Mouse (Mus musculus): Measurements from ENCODE around the gene Gcnt1. TPM values are rescaled to one million over a fixed set of nuclear protein-coding genes. Genes with fewer than 3 reads are reported as not detected.
A peak's percentile ranks its signal among the peaks of the same experiment; 100 is the strongest.

Gcnt1 gene
- 7.6 and 7.8 TPM in 2 replicates for polyA plus RNA-seq (2014; fragmentation: Nextera tagmentation; extraction: Ambion mirVana)

- Histone ChIP-seq H3K9me3 (ENCODE audit: control insufficient read depth, low read length) (no peaks in the 10 kb centered on the region), H3K36me3 (ENCODE audit: control insufficient read depth, insufficient read depth, low read length) (no peaks in the 10 kb centered on the region), H3K4me3 (ENCODE audit: low read depth, low read length) (no peak within 1 kb of the TSS), H3K4me1 (ENCODE audit: control insufficient read depth, insufficient read depth, low read length) (no peaks in the 10 kb centered on the region), H3K9ac (ENCODE audit: low read depth, low read length) (no peak within 1 kb of the TSS), H3K27me3 (replicated peaks; ENCODE audit: control insufficient read depth, insufficient read depth, low read length) (no peaks in the 10 kb centered on the region), H3K27ac (replicated peaks; ENCODE audit: low read depth, low read length) (no peak within 1 kb of the TSS), H3K4me2 (ENCODE audit: low read depth, low read length) (no peak within 1 kb of the TSS)
- no peak for ATAC-seq (ENCODE audit: low read depth)
- 88% methylated on average over 3 of the region's 3 CpGs for WGBS
- no peak for DNase-seq (ENCODE audit: low spot score)
Observed at GRCm38 (mm10) chr19:17372701-17373100, at the start of gene Gcnt1. Gene Gcnt1 (minus strand): TSS chr19:17372844.

- Histone ChIP-seq H3K4me1 (ENCODE audit: control insufficient read depth, insufficient read depth, low read length) (peaks cover 8% of the 10 kb centered on the region; the same call in 1 of the 2 replicates), H3K4me2 (ENCODE audit: low read depth, low read length) (no peak overlapping the region), H3K9ac (ENCODE audit: low read depth, low read length) (no peak overlapping the region), H3K27me3 (replicated peaks; ENCODE audit: control insufficient read depth, insufficient read depth, low read length) (no peaks in the 10 kb centered on the region), H3K4me3 (ENCODE audit: low read depth, low read length) (no peak overlapping the region), H3K36me3 (ENCODE audit: control insufficient read depth, insufficient read depth, low read length) (no peaks in the 10 kb centered on the region), H3K9me3 (ENCODE audit: control insufficient read depth, low read length) (no peaks in the 10 kb centered on the region), H3K27ac (replicated peaks; ENCODE audit: low read depth, low read length) (no peak overlapping the region)
- no peak for DNase-seq (ENCODE audit: low spot score)
- no peak for ATAC-seq (ENCODE audit: low read depth)
- 70% methylated on average over 1 of the region's 1 CpGs for WGBS
Observed at GRCm38 (mm10) chr19:17417855-17418254, 45.2 kb upstream of the Gcnt1 start.

GRCm38 (mm10) chr19:17412915-17413459 lies 40.3 kb upstream of the Gcnt1 start:
- 29% methylated on average over 4 of the region's 4 CpGs for WGBS
- no peaks in the 10 kb centered on the region for H3K4me1 ChIP-seq (ENCODE audit: control insufficient read depth, insufficient read depth, low read length)
- H3K36me3 ChIP-seq (ENCODE audit: control insufficient read depth, insufficient read depth, low read length): no peaks in the 10 kb centered on the region
- no peak overlapping the region for H3K4me3 ChIP-seq (ENCODE audit: low read depth, low read length)
- H3K4me2 ChIP-seq (ENCODE audit: low read depth, low read length): no peak overlapping the region
- peak; percentile 68 for DNase-seq (ENCODE audit: low spot score)
- peak; percentile 88 for ATAC-seq (ENCODE audit: low read depth)
- H3K27me3 ChIP-seq (replicated peaks; ENCODE audit: control insufficient read depth, insufficient read depth, low read length): no peaks in the 10 kb centered on the region
- H3K9ac ChIP-seq (ENCODE audit: low read depth, low read length): no peak overlapping the region
- H3K9me3 ChIP-seq (ENCODE audit: control insufficient read depth, low read length): no peaks in the 10 kb centered on the region
- no peak overlapping the region for H3K27ac ChIP-seq (replicated peaks; ENCODE audit: low read depth, low read length)

DNA sequence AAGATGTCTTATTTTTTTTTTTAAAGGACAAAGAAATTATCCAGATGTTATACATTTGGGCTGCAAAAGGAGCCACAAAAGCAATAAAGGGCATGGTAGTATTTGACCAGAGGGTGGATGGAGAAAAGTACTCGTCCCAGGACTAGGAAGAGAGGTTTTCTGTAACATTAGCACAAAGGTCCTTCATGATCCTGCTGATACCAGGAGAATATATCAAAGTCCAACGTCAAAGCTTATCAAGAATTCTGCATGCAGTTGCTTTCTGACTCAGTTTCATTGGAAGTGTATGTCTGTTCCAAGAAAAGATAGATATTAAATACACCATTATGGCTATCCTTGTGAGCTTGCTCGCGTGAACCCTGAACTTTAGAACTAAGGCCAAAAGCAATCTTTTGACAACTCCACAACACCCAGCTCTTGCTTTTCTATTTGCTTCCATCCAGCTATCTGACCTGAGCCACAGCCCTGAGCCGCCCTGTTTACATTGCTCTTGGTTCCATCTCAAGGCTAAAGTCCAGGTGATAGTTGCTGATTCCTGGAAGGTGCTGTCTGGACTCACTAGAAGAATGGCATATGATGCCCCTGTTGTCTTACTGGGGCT lies 37.9 kb upstream of the Gcnt1 start:
- Histone ChIP-seq H3K4me1 (ENCODE audit: control insufficient read depth, insufficient read depth, low read length) (no peaks in the 10 kb centered on the region), H3K36me3 (ENCODE audit: control insufficient read depth, insufficient read depth, low read length) (no peaks in the 10 kb centered on the region), H3K4me3 (ENCODE audit: low read depth, low read length) (no peak overlapping the region), H3K27me3 (replicated peaks; ENCODE audit: control insufficient read depth, insufficient read depth, low read length) (no peaks in the 10 kb centered on the region), H3K27ac (replicated peaks; ENCODE audit: low read depth, low read length) (no peak overlapping the region), H3K4me2 (ENCODE audit: low read depth, low read length) (no peak overlapping the region), H3K9ac (ENCODE audit: low read depth, low read length) (no peak overlapping the region), H3K9me3 (ENCODE audit: control insufficient read depth, low read length) (peaks cover 7% of the 10 kb centered on the region; the same call in 1 of the 2 replicates)
- WGBS: 83% methylated on average over 5 of the region's 5 CpGs
- DNase-seq (ENCODE audit: low spot score): no peak
- no peak for ATAC-seq (ENCODE audit: low read depth)

GRCm38 (mm10) chr19:17409351-17409750 lies 36.7 kb upstream of the Gcnt1 start:
- Histone ChIP-seq H3K27ac (replicated peaks; ENCODE audit: low read depth, low read length) (no peak overlapping the region), H3K9me3 (ENCODE audit: control insufficient read depth, low read length) (peaks cover 7% of the 10 kb centered on the region; the same call in 1 of the 2 replicates), H3K4me2 (ENCODE audit: low read depth, low read length) (no peak overlapping the region), H3K4me1 (ENCODE audit: control insufficient read depth, insufficient read depth, low read length) (no peaks in the 10 kb centered on the region), H3K9ac (ENCODE audit: low read depth, low read length) (no peak overlapping the region), H3K27me3 (replicated peaks; ENCODE audit: control insufficient read depth, insufficient read depth, low read length) (no peaks in the 10 kb centered on the region), H3K36me3 (ENCODE audit: control insufficient read depth, insufficient read depth, low read length) (no peaks in the 10 kb centered on the region), H3K4me3 (ENCODE audit: low read depth, low read length) (no peak overlapping the region)
- DNase-seq (ENCODE audit: low spot score) (no peak), ATAC-seq (ENCODE audit: low read depth) (no peak)
- WGBS: 65% methylated on average over 3 of the region's 3 CpGs

DNA sequence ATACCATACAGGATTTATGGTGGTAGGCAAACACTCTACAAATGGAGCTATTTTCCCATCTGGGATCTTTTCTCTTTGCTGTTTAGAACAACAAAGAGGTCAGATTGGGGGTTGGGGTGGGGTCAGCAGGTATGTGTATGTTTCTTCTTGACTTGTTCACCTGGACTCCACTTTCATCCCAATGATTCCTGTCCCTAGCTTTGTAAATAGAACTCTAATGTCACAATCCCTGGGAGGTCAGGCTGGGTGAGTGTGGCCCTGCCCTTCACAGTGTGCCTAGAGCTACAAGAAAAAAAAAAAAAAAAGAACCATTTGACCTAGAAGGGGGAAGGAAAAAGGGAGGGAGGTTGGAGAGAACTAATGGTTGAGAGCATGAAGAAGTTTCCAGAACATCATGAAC lies 35.9 kb upstream of the Gcnt1 start:
- Histone ChIP-seq H3K9ac (ENCODE audit: low read depth, low read length) (no peak overlapping the region), H3K27ac (replicated peaks; ENCODE audit: low read depth, low read length) (no peak overlapping the region), H3K4me2 (ENCODE audit: low read depth, low read length) (no peak overlapping the region), H3K36me3 (ENCODE audit: control insufficient read depth, insufficient read depth, low read length) (no peaks in the 10 kb centered on the region), H3K9me3 (ENCODE audit: control insufficient read depth, low read length) (peaks cover 7% of the 10 kb centered on the region; the same call in 1 of the 2 replicates), H3K4me1 (ENCODE audit: control insufficient read depth, insufficient read depth, low read length) (no peaks in the 10 kb centered on the region), H3K27me3 (replicated peaks; ENCODE audit: control insufficient read depth, insufficient read depth, low read length) (no peaks in the 10 kb centered on the region), H3K4me3 (ENCODE audit: low read depth, low read length) (no peak overlapping the region)
- no peak for DNase-seq (ENCODE audit: low spot score)
- ATAC-seq (ENCODE audit: low read depth): no peak

GRCm38 (mm10) chr19:17406823-17407222 lies 34.2 kb upstream of the Gcnt1 start:
- Histone ChIP-seq H3K4me3 (ENCODE audit: low read depth, low read length) (no peak overlapping the region), H3K4me1 (ENCODE audit: control insufficient read depth, insufficient read depth, low read length) (no peaks in the 10 kb centered on the region), H3K36me3 (ENCODE audit: control insufficient read depth, insufficient read depth, low read length) (no peaks in the 10 kb centered on the region), H3K9ac (ENCODE audit: low read depth, low read length) (no peak overlapping the region), H3K27ac (replicated peaks; ENCODE audit: low read depth, low read length) (no peak overlapping the region), H3K27me3 (replicated peaks; ENCODE audit: control insufficient read depth, insufficient read depth, low read length) (no peaks in the 10 kb centered on the region), H3K9me3 (ENCODE audit: control insufficient read depth, low read length) (peaks cover 7% of the 10 kb centered on the region; the same call in 1 of the 2 replicates), H3K4me2 (ENCODE audit: low read depth, low read length) (no peak overlapping the region)
- 94% methylated on average over 5 of the region's 5 CpGs for WGBS
- ATAC-seq (ENCODE audit: low read depth) (no peak), DNase-seq (ENCODE audit: low spot score) (no peak)

DNA sequence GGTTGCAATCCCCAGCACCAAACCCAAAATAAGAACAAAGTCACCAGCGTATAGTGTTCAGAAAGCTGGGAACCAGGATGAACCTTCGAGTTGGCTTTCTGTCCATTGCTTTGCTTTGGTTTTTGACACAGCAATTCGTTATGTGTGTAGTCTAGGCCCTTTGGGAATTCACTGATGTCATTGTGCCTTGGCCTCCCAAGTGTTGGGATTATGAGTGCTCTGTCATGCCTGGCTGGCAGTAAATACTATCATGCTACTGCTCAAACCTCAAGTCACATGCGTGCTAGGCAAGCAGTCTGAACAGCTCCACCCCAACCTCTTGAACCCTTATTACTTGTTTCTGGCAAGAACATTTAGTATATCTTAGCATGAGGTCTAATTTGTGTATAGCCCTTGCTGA lies 30.5 kb upstream of the Gcnt1 start:
- H3K27me3 ChIP-seq (replicated peaks; ENCODE audit: control insufficient read depth, insufficient read depth, low read length): no peaks in the 10 kb centered on the region
- DNase-seq (ENCODE audit: low spot score) (no peak), ATAC-seq (ENCODE audit: low read depth) (no peak)
- no peak overlapping the region for H3K9ac ChIP-seq (ENCODE audit: low read depth, low read length)
- H3K36me3 ChIP-seq (ENCODE audit: control insufficient read depth, insufficient read depth, low read length): peaks cover 26% of the 10 kb centered on the region
- H3K9me3 ChIP-seq (ENCODE audit: control insufficient read depth, low read length): peaks cover 7% of the 10 kb centered on the region; the same call in 1 of the 2 replicates
- H3K4me1 ChIP-seq (ENCODE audit: control insufficient read depth, insufficient read depth, low read length): no peaks in the 10 kb centered on the region
- WGBS: 83% methylated on average over 4 of the region's 4 CpGs
- H3K27ac ChIP-seq (replicated peaks; ENCODE audit: low read depth, low read length): no peak overlapping the region
- no peak overlapping the region for H3K4me2 ChIP-seq (ENCODE audit: low read depth, low read length)
- H3K4me3 ChIP-seq (ENCODE audit: low read depth, low read length): no peak overlapping the region

DNA sequence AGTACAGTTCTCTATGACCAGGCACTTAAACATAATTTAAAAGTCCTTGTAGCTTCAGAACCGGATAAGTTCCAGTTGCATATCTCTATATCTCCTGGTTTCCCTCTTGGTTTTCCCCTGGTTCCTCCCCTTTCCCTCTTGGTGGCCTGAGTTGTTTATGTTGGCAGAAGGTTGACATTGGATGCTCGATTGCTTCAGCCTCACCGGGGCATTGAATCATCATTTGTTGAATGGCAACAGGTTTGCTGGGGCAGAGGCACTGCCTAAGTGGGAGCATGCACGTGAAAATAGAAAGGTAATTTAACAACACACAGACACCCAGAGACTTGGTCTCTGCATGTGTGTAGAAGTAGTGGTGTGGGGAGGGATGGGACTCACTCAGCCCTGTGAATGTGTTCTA lies 27.9 kb upstream of the Gcnt1 start:
- Histone ChIP-seq H3K27me3 (replicated peaks; ENCODE audit: control insufficient read depth, insufficient read depth, low read length) (no peaks in the 10 kb centered on the region), H3K4me3 (ENCODE audit: low read depth, low read length) (no peak overlapping the region), H3K9ac (ENCODE audit: low read depth, low read length) (no peak overlapping the region), H3K4me2 (ENCODE audit: low read depth, low read length) (no peak overlapping the region), H3K4me1 (ENCODE audit: control insufficient read depth, insufficient read depth, low read length) (no peaks in the 10 kb centered on the region), H3K9me3 (ENCODE audit: control insufficient read depth, low read length) (no peaks in the 10 kb centered on the region), H3K36me3 (ENCODE audit: control insufficient read depth, insufficient read depth, low read length) (peaks cover 39% of the 10 kb centered on the region), H3K27ac (replicated peaks; ENCODE audit: low read depth, low read length) (no peak overlapping the region)
- ATAC-seq (ENCODE audit: low read depth) (no peak), DNase-seq (ENCODE audit: low spot score) (no peak)
- WGBS: 79% methylated on average over 4 of the region's 4 CpGs

Data from embryonic facial prominence, embryonic 14.5 days (tissue).